26 mouse cellular contexts compared by ENCODE assay signal in genomic region chr16:37562414-37562813, GRCm38 (mm10). TPM values are rescaled to one million over a fixed set of nuclear protein-coding genes. Genes with fewer than 3 reads are reported as not detected.
DNase-seq lines count a peak whose midpoint lies in the region; ATAC-seq and TF ChIP-seq lines count a peak whose summit lies in the region.
"Had no signal": no experiment of that assay in that cellular context is flagged by ENCODE, and none has a peak within 500 bp of the region (broad histone marks: within the 10 kb centered on the region; RNA-seq: fewer than 3 reads in every experiment).

No protein-coding gene starts in this region.

- WGBS in heart, embryonic 10.5 days, result 89% methylated on average over 6 of the region's 6 CpGs
- WGBS in forebrain, embryonic 14.5 days, result 41% methylated on average over 6 of the region's 6 CpGs

- H3K36me3 ChIP-seq in heart, embryonic 10.5 days, result peaks cover 29% of the 10 kb centered on the region
- peaks cover 10% of the 10 kb centered on the region for H3K36me3 ChIP-seq in forebrain, embryonic 14.5 days (ENCODE audit: control insufficient read depth, insufficient read depth, low read length)

- peaks cover 12% of the 10 kb centered on the region for H3K4me1 ChIP-seq in heart, embryonic 10.5 days
- peaks cover 4% of the 10 kb centered on the region; the same call in 1 of the 2 replicates for H3K4me1 ChIP-seq in forebrain, embryonic 14.5 days (ENCODE audit: control insufficient read depth, insufficient read depth, low read length)
- H3K4me1 ChIP-seq: embryonic facial prominence, embryonic 15.5 days had no signal

- no peak overlapping the region for H3K9ac ChIP-seq in forebrain, embryonic 14.5 days (ENCODE audit: low read length)
- H3K9ac ChIP-seq: embryonic facial prominence, embryonic 13.5 days; embryonic facial prominence, embryonic 15.5 days; forebrain, embryonic 12.5 days; forebrain, embryonic 15.5 days had no signal

- H3K9me3 ChIP-seq in heart, embryonic 10.5 days, result no peaks in the 10 kb centered on the region
- H3K9me3 ChIP-seq in forebrain, embryonic 14.5 days (replicated peaks; ENCODE audit: control insufficient read depth, low read length), result no peaks in the 10 kb centered on the region
- H3K9me3 ChIP-seq: embryonic facial prominence, embryonic 13.5 days; embryonic facial prominence, embryonic 15.5 days; forebrain, embryonic 10.5 days; forebrain, embryonic 12.5 days; forebrain, embryonic 15.5 days had no signal

- DNase-seq in heart, embryonic 10.5 days (ENCODE audit: low spot score), result peak; percentile 61
- no peak for DNase-seq in heart, adult 18-20 months
- DNase-seq in layer of hippocampus, adult 2 months (ENCODE audit: low spot score in 2 of 2), result no peak
- DNase-seq in layer of hippocampus, adult 9-10 months (ENCODE audit: low spot score), result no peak
- peak; percentile 37 for DNase-seq in retina, embryonic 14.5 days (ENCODE audit: low spot score)
- peak; percentile 5 for DNase-seq in retina, postnatal 1 day
- DNase-seq in forebrain, embryonic 14.5 days (ENCODE audit: low spot score), result no peak
- DNase-seq: adrenal gland, adult 2 months; adrenal gland, postnatal 10 days; adrenal gland, postnatal 25 days; cerebellum, adult 11 months; cerebellum, adult 18-20 months; cerebellum, adult 8-10 months; cerebellum, adult 9-11 months; cerebellum, postnatal 14 days; cerebellum, postnatal 36 days; embryo, embryonic 11 days had no signal

- H3K4me2 ChIP-seq in forebrain, embryonic 14.5 days (ENCODE audit: low read length), result no peak overlapping the region
- H3K4me2 ChIP-seq: embryonic facial prominence, embryonic 13.5 days; embryonic facial prominence, embryonic 15.5 days; forebrain, embryonic 12.5 days; forebrain, embryonic 15.5 days had no signal

- TF ChIP-seq CTCF in layer of hippocampus, adult 2 months (conservative IDR thresholded peaks at IDR 0.05), result no peak

- H3K27ac ChIP-seq in heart, embryonic 10.5 days, result no peak overlapping the region
- peak overlapping the region; percentile 49 for H3K27ac ChIP-seq in layer of hippocampus, adult 2 months
- no peak overlapping the region for H3K27ac ChIP-seq in forebrain, embryonic 14.5 days (ENCODE audit: low read depth, low read length)
- H3K27ac ChIP-seq: embryonic facial prominence, embryonic 13.5 days; embryonic facial prominence, embryonic 15.5 days; forebrain, embryonic 10.5 days; forebrain, embryonic 12.5 days; forebrain, embryonic 15.5 days had no signal

- no peak overlapping the region for H3K4me3 ChIP-seq in heart, embryonic 10.5 days
- no peak overlapping the region for H3K4me3 ChIP-seq in layer of hippocampus, adult 2 months
- H3K4me3 ChIP-seq in forebrain, embryonic 14.5 days (ENCODE audit: low read depth, low read length), result no peak overlapping the region
- H3K4me3 ChIP-seq: embryonic facial prominence, embryonic 13.5 days; embryonic facial prominence, embryonic 15.5 days; erythroblast, embryonic 14.5 days; forebrain, embryonic 10.5 days; forebrain, embryonic 12.5 days; forebrain, embryonic 15.5 days had no signal

- ATAC-seq in forebrain, embryonic 14.5 days, result no peak
- ATAC-seq: forebrain, embryonic 15.5 days had no signal

- no peaks in the 10 kb centered on the region for H3K27me3 ChIP-seq in heart, embryonic 10.5 days (ENCODE audit: insufficient read depth, poor library complexity, severe bottlenecking)
- no peaks in the 10 kb centered on the region for H3K27me3 ChIP-seq in forebrain, embryonic 14.5 days (replicated peaks; ENCODE audit: control insufficient read depth, insufficient read depth, low read length)
- H3K27me3 ChIP-seq: embryonic facial prominence, embryonic 13.5 days; embryonic facial prominence, embryonic 15.5 days; forebrain, embryonic 12.5 days; forebrain, embryonic 15.5 days had no signal

RNA-seq across cellular contexts. Expression of gene Hgd, which starts 17.5 kb away (rescaled TPM):
- 0.27 and 1.9 TPM in 2 replicates for polyA plus RNA-seq in heart, embryonic 10.5 days (2016; fragmentation: Nextera tagmentation; extraction: Ambion mirVana)
- not detected for total RNA-seq in heart, adult 18-20 months (2021)
- total RNA-seq in layer of hippocampus, adult 2 months (2021), result not detected
- polyA plus RNA-seq in forebrain, embryonic 14.5 days (2014; fragmentation: Nextera tagmentation; extraction: Ambion mirVana), result not detected in 2 replicates
- total RNA-seq: adrenal gland, postnatal 25 days; common myeloid progenitor, adult 5-6 weeks; MEL had no signal
- polyA plus RNA-seq: adrenal gland, adult 2 months; embryonic facial prominence, embryonic 11.5 days; embryonic facial prominence, embryonic 15.5 days; erythroblast, embryonic 14.5 days; forebrain, embryonic 10.5 days had no signal

RNA-seq across cellular contexts. Expression of gene Rabl3, which starts 22.7 kb away (rescaled TPM):
- 39.8 and 40.5 TPM in 2 replicates for polyA plus RNA-seq in heart, embryonic 10.5 days (2016; fragmentation: Nextera tagmentation; extraction: Ambion mirVana)
- total RNA-seq in heart, adult 18-20 months (2021), result 1 to 10 TPM; 6.6 to 6.7 TPM
- 10 to 100 TPM; 10.2 to 11.2 TPM for total RNA-seq in layer of hippocampus, adult 2 months (2021)
- polyA plus RNA-seq in forebrain, embryonic 14.5 days (2014; fragmentation: Nextera tagmentation; extraction: Ambion mirVana), result 22.6 and 22.8 TPM in 2 replicates

RNA-seq across cellular contexts. Expression of gene Gtf2e1, which starts 22.8 kb away (rescaled TPM):
- polyA plus RNA-seq in heart, embryonic 10.5 days (2016; fragmentation: Nextera tagmentation; extraction: Ambion mirVana), result 35.3 and 38.5 TPM in 2 replicates
- total RNA-seq in heart, adult 18-20 months (2021), result 1 to 10 TPM; 6.7 to 7.2 TPM
- total RNA-seq in layer of hippocampus, adult 2 months (2021), result 10 to 100 TPM; 17.3 to 18.2 TPM
- polyA plus RNA-seq in forebrain, embryonic 14.5 days (2014; fragmentation: Nextera tagmentation; extraction: Ambion mirVana), result 42.3 and 43.9 TPM in 2 replicates

Comparison
In these comparisons a context has a peak if more than half of its experiments do, and no peak if none do; other contexts are left out.
1. DNase-seq: peak in heart, embryonic 10.5 days (single experiment), retina, embryonic 14.5 days (single experiment) and retina, postnatal 1 day (single experiment); none in heart, adult 18-20 months (0 of 2), layer of hippocampus, adult 2 months (0 of 2), layer of hippocampus, adult 9-10 months (single experiment) and forebrain, embryonic 14.5 days (single experiment).